Mouse (Mus musculus) erythroblast, embryonic 14.5 days (primary cell): ENCODE measurements around the gene Slc37a1. TPM values are rescaled to one million over a fixed set of nuclear protein-coding genes. Genes with fewer than 3 reads are reported as not detected.

Experiments
- H3K27me3 ChIP-seq: 2 replicates; pipeline ENCODE4 v1.6.1; 2012; ENCODE audit warnings: inconsistent platforms; ENCODE audit not compliant: control insufficient read depth
- H3K36me3 ChIP-seq: 2 replicates; pipeline ENCODE4 v1.6.1; 2012; ENCODE audit warnings: mild to moderate bottlenecking, inconsistent platforms; ENCODE audit not compliant: control insufficient read depth
- H3K4me1 ChIP-seq: 2 replicates; pipeline ENCODE4 v1.6.1; 2012; ENCODE audit warnings: inconsistent platforms; ENCODE audit not compliant: control insufficient read depth
- H3K4me3 ChIP-seq: replicated peaks from 2 replicates; pipeline ENCODE3; 2012; ENCODE audit warnings: moderate library complexity, mild to moderate bottlenecking, inconsistent platforms
- H3K9me3 ChIP-seq: 2 replicates; pipeline ENCODE4 v1.6.1; 2012; ENCODE audit warnings: low read length, inconsistent platforms, mixed read lengths; ENCODE audit not compliant: control insufficient read depth
- GATA1 ChIP-seq: IDR thresholded peaks from 2 replicates; pipeline ENCODE4 v1.6.1; 2012; ENCODE audit warnings: low read length, inconsistent platforms, mixed read lengths
- TAL1 ChIP-seq: IDR thresholded peaks from 3 replicates; pipeline ENCODE4 v1.6.1; 2012; ENCODE audit warnings: low read length, inconsistent platforms, mixed read lengths
- polyA plus RNA-seq: library from polyadenylated mRNA; stranded (reverse); fragments of >175 nt; gene quantifications from 2 replicates; pipeline ENCODE4 v1.2.3, GENCODE M21; 2012

The Slc37a1 gene
- polyA plus RNA-seq, 1 experiment = 0.01 TPM

GRCm38 (mm10) chr17:31295892-31296781 is 9.5 kb downstream of the Slc37a1 start:
- Histone ChIP-seq H3K9me3 (no peaks in the 10 kb centered on the region), H3K27me3 (peaks cover 32% of the 10 kb centered on the region), H3K4me1 (peaks cover 34% of the 10 kb centered on the region), H3K4me3 (peak overlapping the region; percentile 70), H3K36me3 (no peaks in the 10 kb centered on the region)
- TF ChIP-seq TAL1 = no peak
- TF ChIP-seq GATA1 = no peak

- Histone ChIP-seq H3K27me3 (peaks cover 32% of the 10 kb centered on the region), H3K9me3 (no peaks in the 10 kb centered on the region), H3K36me3 (no peaks in the 10 kb centered on the region), H3K4me1 (peaks cover 34% of the 10 kb centered on the region), H3K4me3 (no peak overlapping the region)
- TF ChIP-seq GATA1 (no peak), TAL1 (no peak)
Observed at GRCm38 (mm10) chr17:31297521-31297939, 10.9 kb downstream of the Slc37a1 start.

- peaks cover 34% of the 10 kb centered on the region for H3K4me1 ChIP-seq
- H3K27me3 ChIP-seq = peaks cover 32% of the 10 kb centered on the region
- no peaks in the 10 kb centered on the region for H3K9me3 ChIP-seq
- no peaks in the 10 kb centered on the region for H3K36me3 ChIP-seq
- TF ChIP-seq GATA1 = no peak
- TF ChIP-seq TAL1 = no peak
- H3K4me3 ChIP-seq = no peak overlapping the region
Observed at GRCm38 (mm10) chr17:31298419-31299209, 12.0 kb downstream of the Slc37a1 start.

- no peak for TF ChIP-seq TAL1
- no peak for TF ChIP-seq GATA1
- no peaks in the 10 kb centered on the region for H3K36me3 ChIP-seq
- peaks cover 29% of the 10 kb centered on the region for H3K27me3 ChIP-seq
- no peak overlapping the region for H3K4me3 ChIP-seq
- H3K9me3 ChIP-seq = no peaks in the 10 kb centered on the region
- H3K4me1 ChIP-seq = peaks cover 37% of the 10 kb centered on the region
Observed at GRCm38 (mm10) chr17:31299981-31300380, 13.4 kb downstream of the Slc37a1 start.

- H3K4me1 ChIP-seq = peaks cover 37% of the 10 kb centered on the region
- no peaks in the 10 kb centered on the region for H3K36me3 ChIP-seq
- H3K27me3 ChIP-seq = peaks cover 22% of the 10 kb centered on the region
- no peaks in the 10 kb centered on the region for H3K9me3 ChIP-seq
- TF ChIP-seq TAL1 = no peak
- TF ChIP-seq GATA1 = no peak
- H3K4me3 ChIP-seq = no peak overlapping the region
Observed at GRCm38 (mm10) chr17:31300736-31301135, 14.1 kb downstream of the Slc37a1 start.

- no peaks in the 10 kb centered on the region for H3K36me3 ChIP-seq
- TF ChIP-seq TAL1 = no peak
- TF ChIP-seq GATA1 = no peak
- no peaks in the 10 kb centered on the region for H3K27me3 ChIP-seq
- H3K4me1 ChIP-seq = peaks cover 16% of the 10 kb centered on the region
- no peaks in the 10 kb centered on the region for H3K9me3 ChIP-seq
- no peak overlapping the region for H3K4me3 ChIP-seq
Observed at GRCm38 (mm10) chr17:31303401-31303800, 16.8 kb downstream of the Slc37a1 start.

- Histone ChIP-seq H3K27me3 (no peaks in the 10 kb centered on the region), H3K4me1 (peaks cover 16% of the 10 kb centered on the region), H3K9me3 (no peaks in the 10 kb centered on the region), H3K4me3 (no peak overlapping the region), H3K36me3 (no peaks in the 10 kb centered on the region)
- no peak for TF ChIP-seq GATA1
- no peak for TF ChIP-seq TAL1
Observed at GRCm38 (mm10) chr17:31304895-31305775, 18.5 kb downstream of the Slc37a1 start.

- Histone ChIP-seq H3K4me3 (no peak overlapping the region), H3K27me3 (no peaks in the 10 kb centered on the region), H3K9me3 (no peaks in the 10 kb centered on the region), H3K4me1 (peaks cover 16% of the 10 kb centered on the region), H3K36me3 (no peaks in the 10 kb centered on the region)
- TF ChIP-seq TAL1 = no peak
- no peak for TF ChIP-seq GATA1
Observed at GRCm38 (mm10) chr17:31305776-31306120, 19.2 kb downstream of the Slc37a1 start.
